Mouse (Mus musculus): Measurements from ENCODE around the gene Ccdc185. TPM values are rescaled to one million over a fixed set of nuclear protein-coding genes. Genes with fewer than 3 reads are reported as not detected.

The Ccdc185 gene
- polyA plus RNA-seq, 1 experiment from 2014 or later: not detected

DNA sequence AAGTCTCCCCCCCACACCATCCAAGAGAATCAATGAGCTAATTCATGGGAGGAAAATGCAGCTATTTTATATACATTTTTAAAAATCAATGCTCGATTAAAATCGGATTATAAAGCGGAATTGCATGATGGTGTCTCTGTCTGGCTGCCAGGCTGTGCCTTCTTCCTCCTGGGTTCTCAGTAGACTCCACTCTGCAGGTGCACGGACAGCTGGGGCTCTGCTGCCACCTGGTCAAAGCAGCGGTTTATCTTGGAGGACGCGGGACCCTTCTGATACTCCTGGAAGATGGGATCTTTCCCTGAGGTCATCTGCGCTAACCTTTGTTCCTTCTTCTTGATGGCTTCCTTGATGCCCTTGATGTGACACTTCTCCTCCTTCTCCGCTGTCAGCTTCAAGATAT lies 1.9 kb downstream of the Ccdc185 start:
- 85% methylated on average over 9 of the region's 9 CpGs for WGBS

DNA sequence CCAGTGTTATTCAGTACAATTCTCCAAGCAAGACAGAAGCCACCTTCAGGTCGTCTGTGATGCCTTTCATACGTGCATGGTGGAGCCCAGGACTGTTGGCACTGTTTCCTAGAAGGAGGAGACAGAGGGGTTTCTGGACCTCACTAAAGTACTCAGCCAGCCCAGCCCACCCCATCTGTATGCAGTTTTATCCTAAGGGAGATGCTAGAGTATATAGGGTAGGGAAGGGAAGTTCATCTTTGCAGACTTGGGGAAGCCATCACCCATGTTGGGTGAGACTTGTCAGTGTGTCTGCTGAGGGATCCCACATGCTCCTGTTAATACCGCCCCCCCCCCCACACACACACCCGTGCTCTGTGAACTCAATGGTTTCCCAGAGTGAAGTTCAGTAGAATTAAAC lies 13.1 kb downstream of the Ccdc185 start:
- 56% methylated on average over 4 of the region's 4 CpGs for WGBS
- Histone ChIP-seq H3K4me3 (ENCODE audit: control insufficient read depth in 1 of 2, insufficient read depth in 1 of 2, low read depth in 1 of 2, low read length in 2 of 2) (no peak overlapping the region), H3K27me3 (ENCODE audit: control insufficient read depth, insufficient read depth, low read length) (no peaks in the 10 kb centered on the region), H3K27ac (replicated peaks in 1 of 2; ENCODE audit: control insufficient read depth in 1 of 2, insufficient read depth in 1 of 2, low read depth in 2 of 2, low read length in 2 of 2) (no peak overlapping the region), H3K4me2 (ENCODE audit: low read length) (no peak overlapping the region), H3K4me1 (ENCODE audit: control insufficient read depth in 2 of 2, insufficient read depth in 2 of 2, low read length in 2 of 2) (no peaks in the 10 kb centered on the region), H3K36me3 (ENCODE audit: control insufficient read depth, insufficient read depth, low read length) (no peaks in the 10 kb centered on the region), H3K9me3 (ENCODE audit: control insufficient read depth, low read length) (no peaks in the 10 kb centered on the region), H3K9ac (ENCODE audit: low read length) (no peak overlapping the region)
- no peak for ATAC-seq (ENCODE audit: insufficient number of reproducible peaks, insufficient read depth, low FRiP score, low read depth)

More for the DNA sequence above, 1.9 kb downstream of the Ccdc185 start:
- Histone ChIP-seq H3K27ac (replicated peaks in 1 of 2; ENCODE audit: control insufficient read depth in 1 of 2, insufficient read depth in 1 of 2, low read depth in 2 of 2, low read length in 2 of 2) (no peak overlapping the region), H3K27me3 (ENCODE audit: control insufficient read depth, insufficient read depth, low read length) (peaks cover 9% of the 10 kb centered on the region; the same call in 1 of the 2 replicates), H3K4me1 (ENCODE audit: control insufficient read depth in 2 of 2, insufficient read depth in 2 of 2, low read length in 2 of 2) (no peaks in the 10 kb centered on the region), H3K9me3 (ENCODE audit: control insufficient read depth, low read length) (no peaks in the 10 kb centered on the region), H3K9ac (ENCODE audit: low read length) (no peak overlapping the region), H3K36me3 (ENCODE audit: control insufficient read depth, insufficient read depth, low read length) (no peaks in the 10 kb centered on the region), H3K4me2 (ENCODE audit: low read length) (no peak overlapping the region), H3K4me3 (ENCODE audit: control insufficient read depth in 1 of 2, insufficient read depth in 1 of 2, low read depth in 1 of 2, low read length in 2 of 2) (no peak overlapping the region)
- no peak for ATAC-seq (ENCODE audit: insufficient number of reproducible peaks, insufficient read depth, low FRiP score, low read depth)

DNA sequence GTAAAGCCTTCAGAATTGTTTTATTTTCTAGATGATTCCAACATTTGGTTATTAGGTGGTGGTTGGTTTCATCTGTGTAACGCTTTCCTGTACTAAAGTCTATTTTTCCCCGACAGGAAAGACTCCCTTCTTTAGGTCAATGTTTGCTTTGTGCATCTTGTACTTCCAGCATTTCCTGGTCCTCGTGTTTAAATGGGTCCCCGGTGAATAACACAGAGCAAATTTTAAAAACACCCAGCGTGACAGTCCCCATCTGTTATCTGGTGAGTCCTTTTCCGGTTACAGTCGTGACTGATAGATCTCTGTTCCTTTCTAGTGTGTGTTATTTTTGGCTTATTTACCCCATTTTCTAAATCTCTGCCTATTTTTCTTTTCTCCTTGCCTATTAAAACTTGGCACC lies 16.3 kb downstream of the Ccdc185 start:
- Histone ChIP-seq H3K9me3 (ENCODE audit: control insufficient read depth, low read length) (no peaks in the 10 kb centered on the region), H3K4me2 (ENCODE audit: low read length) (peak overlapping the region; percentile 11; the same call in 1 of the 2 replicates), H3K4me1 (ENCODE audit: control insufficient read depth in 2 of 2, insufficient read depth in 2 of 2, low read length in 2 of 2) (peaks cover 2 to 5% of the 10 kb centered on the region in 2 experiments; a peak in 1 of 4 replicates), H3K36me3 (ENCODE audit: control insufficient read depth, insufficient read depth, low read length) (no peaks in the 10 kb centered on the region), H3K27me3 (ENCODE audit: control insufficient read depth, insufficient read depth, low read length) (no peaks in the 10 kb centered on the region), H3K4me3 (ENCODE audit: control insufficient read depth in 1 of 2, insufficient read depth in 1 of 2, low read depth in 1 of 2, low read length in 2 of 2) (no peak overlapping the region), H3K9ac (ENCODE audit: low read length) (no peak overlapping the region), H3K27ac (replicated peaks in 1 of 2; ENCODE audit: control insufficient read depth in 1 of 2, insufficient read depth in 1 of 2, low read depth in 2 of 2, low read length in 2 of 2) (0 out of 4 replicates have a peak overlapping the region, but pooled peaks of 1 of the 2 experiments have one; percentile 10)
- 40% methylated on average over 7 of the region's 7 CpGs for WGBS
- no peak for ATAC-seq (ENCODE audit: insufficient number of reproducible peaks, insufficient read depth, low FRiP score, low read depth)

DNA sequence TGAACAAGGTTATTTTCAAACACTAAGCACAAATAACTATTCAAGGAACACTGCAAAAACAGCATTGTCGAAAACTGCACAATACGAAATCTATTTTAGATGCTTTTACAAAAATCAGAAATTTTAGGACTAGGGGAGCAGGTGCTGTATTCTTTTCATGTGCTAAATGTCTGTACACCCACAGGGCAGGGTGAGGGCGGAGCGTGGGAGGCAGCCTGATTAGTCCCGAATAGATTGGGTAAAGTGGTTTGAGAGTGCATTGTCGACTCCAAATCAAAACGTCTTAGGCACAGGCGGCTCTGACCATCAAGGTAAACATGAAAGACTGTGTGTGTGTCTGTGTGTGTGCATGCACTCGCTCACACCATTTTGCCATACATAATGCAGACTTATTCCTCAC lies 20.0 kb downstream of the Ccdc185 start:
- Histone ChIP-seq H3K4me3 (ENCODE audit: control insufficient read depth in 1 of 2, insufficient read depth in 1 of 2, low read depth in 1 of 2, low read length in 2 of 2) (no peak overlapping the region), H3K4me1 (ENCODE audit: control insufficient read depth in 2 of 2, insufficient read depth in 2 of 2, low read length in 2 of 2) (peaks cover 2 to 5% of the 10 kb centered on the region in 2 experiments; a peak in 1 of 4 replicates), H3K27ac (replicated peaks in 1 of 2; ENCODE audit: control insufficient read depth in 1 of 2, insufficient read depth in 1 of 2, low read depth in 2 of 2, low read length in 2 of 2) (no peak overlapping the region), H3K9ac (ENCODE audit: low read length) (no peak overlapping the region), H3K36me3 (ENCODE audit: control insufficient read depth, insufficient read depth, low read length) (no peaks in the 10 kb centered on the region), H3K9me3 (ENCODE audit: control insufficient read depth, low read length) (no peaks in the 10 kb centered on the region), H3K4me2 (ENCODE audit: low read length) (no peak overlapping the region), H3K27me3 (ENCODE audit: control insufficient read depth, insufficient read depth, low read length) (no peaks in the 10 kb centered on the region)
- ATAC-seq (ENCODE audit: insufficient number of reproducible peaks, insufficient read depth, low FRiP score, low read depth): no peak
- WGBS: 59% methylated on average over 9 of the region's 9 CpGs

DNA sequence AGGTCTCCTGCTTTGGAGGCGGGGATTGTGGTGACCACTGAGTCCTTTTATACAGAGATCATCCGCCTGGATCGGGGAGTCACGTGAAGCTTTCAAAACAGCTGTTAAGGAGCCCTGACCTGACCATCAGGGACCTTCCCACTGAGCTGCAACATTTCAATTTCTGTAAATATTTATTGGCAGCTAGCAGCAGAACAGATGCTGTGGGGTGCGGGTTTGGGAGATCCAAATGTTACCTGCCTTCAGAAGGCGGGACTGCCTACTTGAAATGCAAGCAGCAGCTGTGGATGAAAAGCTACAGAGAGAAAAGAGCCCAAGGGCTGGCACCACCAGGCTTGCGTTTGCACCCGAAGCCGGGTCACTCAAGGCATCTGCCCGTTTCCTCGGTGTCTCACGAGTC lies 21.4 kb downstream of the Ccdc185 start:
- H3K4me1 ChIP-seq (ENCODE audit: control insufficient read depth in 2 of 2, insufficient read depth in 2 of 2, low read length in 2 of 2): peaks cover 2 to 5% of the 10 kb centered on the region in 2 experiments; a peak in 1 of 4 replicates
- H3K27ac ChIP-seq (replicated peaks in 1 of 2; ENCODE audit: control insufficient read depth in 1 of 2, insufficient read depth in 1 of 2, low read depth in 2 of 2, low read length in 2 of 2): no peak overlapping the region
- no peaks in the 10 kb centered on the region for H3K9me3 ChIP-seq (ENCODE audit: control insufficient read depth, low read length)
- H3K36me3 ChIP-seq (ENCODE audit: control insufficient read depth, insufficient read depth, low read length): no peaks in the 10 kb centered on the region
- 70% methylated on average over 12 of the region's 12 CpGs for WGBS
- no peak overlapping the region for H3K9ac ChIP-seq (ENCODE audit: low read length)
- ATAC-seq (ENCODE audit: insufficient number of reproducible peaks, insufficient read depth, low FRiP score, low read depth): no peak
- no peak overlapping the region for H3K4me3 ChIP-seq (ENCODE audit: control insufficient read depth in 1 of 2, insufficient read depth in 1 of 2, low read depth in 1 of 2, low read length in 2 of 2)
- H3K4me2 ChIP-seq (ENCODE audit: low read length): no peak overlapping the region
- no peaks in the 10 kb centered on the region for H3K27me3 ChIP-seq (ENCODE audit: control insufficient read depth, insufficient read depth, low read length)

DNA sequence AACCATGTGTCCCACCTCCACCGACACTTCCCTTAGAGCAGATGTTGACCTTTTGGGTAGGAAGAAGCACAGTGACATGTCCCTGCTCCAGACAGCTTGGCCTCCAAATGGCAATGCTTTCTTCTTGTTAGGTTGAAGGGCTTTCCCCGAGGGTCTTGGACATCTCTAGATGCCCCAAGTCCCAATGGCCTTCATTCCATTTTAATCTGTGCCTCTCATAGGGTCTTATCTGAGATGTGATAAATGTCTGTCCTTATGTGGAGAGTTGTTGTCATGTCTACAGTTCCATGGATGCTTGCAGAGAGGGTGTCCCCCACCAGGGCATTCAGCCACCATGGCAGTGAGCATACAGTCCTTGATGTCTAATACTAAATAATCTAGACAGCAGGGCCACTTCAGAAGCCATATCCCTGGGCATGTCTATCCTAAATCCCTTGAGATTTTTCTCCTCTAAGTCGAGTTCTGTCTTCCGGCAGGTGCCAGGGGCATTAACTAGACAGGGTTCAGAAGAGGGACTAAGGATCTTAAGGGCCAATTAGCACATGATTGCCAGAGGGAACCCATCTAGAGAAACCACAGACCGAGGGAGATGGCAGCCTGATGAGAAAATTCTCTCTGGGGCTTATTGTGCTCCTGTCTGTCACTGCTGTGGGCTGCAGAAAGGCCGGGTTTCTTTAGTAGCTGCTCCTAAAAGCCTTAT lies 34.6 kb downstream of the Ccdc185 start:
- WGBS: 57% methylated on average over 6 of the region's 6 CpGs
- H3K4me1 ChIP-seq (ENCODE audit: control insufficient read depth in 2 of 2, insufficient read depth in 2 of 2, low read length in 2 of 2): peaks cover 0 to 2% of the 10 kb centered on the region in 2 experiments; a peak in 1 of 4 replicates

DNA sequence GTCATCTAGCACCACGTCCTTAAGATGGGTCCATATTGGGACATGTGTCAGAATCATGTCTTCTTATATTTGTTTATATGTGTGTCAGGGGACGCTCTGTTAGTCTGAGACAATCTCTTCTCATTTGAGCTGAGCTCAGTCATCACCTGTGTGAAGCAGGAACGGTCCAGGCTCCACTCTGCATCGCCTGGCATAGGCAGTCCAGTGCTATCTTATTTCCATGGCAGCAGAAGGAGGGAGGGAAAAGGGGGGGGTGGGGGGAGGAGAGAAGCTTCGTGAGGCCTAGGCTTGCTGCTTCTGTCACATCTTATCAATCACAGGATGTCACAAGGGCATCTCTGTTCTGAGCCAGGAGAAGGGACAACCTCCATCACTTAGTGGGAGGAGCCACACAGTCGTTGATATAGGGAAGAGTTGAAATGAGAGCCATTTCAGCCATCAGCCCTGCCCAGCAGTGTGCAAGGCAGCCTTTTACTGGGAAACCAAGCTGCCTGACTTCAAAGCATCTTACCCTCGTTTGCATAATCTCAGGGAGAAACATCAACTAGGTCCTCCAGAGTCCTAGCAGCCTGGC lies 37.5 kb downstream of the Ccdc185 start:
- Histone ChIP-seq H3K4me2 (ENCODE audit: low read length) (no peak overlapping the region), H3K27me3 (ENCODE audit: control insufficient read depth, insufficient read depth, low read length) (no peaks in the 10 kb centered on the region), H3K4me1 (ENCODE audit: control insufficient read depth in 2 of 2, insufficient read depth in 2 of 2, low read length in 2 of 2) (peaks cover 0 to 2% of the 10 kb centered on the region in 2 experiments; a peak in 1 of 4 replicates), H3K9me3 (ENCODE audit: control insufficient read depth, low read length) (peaks cover 10% of the 10 kb centered on the region; the same call in 1 of the 2 replicates), H3K9ac (ENCODE audit: low read length) (no peak overlapping the region), H3K4me3 (ENCODE audit: control insufficient read depth in 1 of 2, insufficient read depth in 1 of 2, low read depth in 1 of 2, low read length in 2 of 2) (no peak overlapping the region), H3K27ac (replicated peaks in 1 of 2; ENCODE audit: control insufficient read depth in 1 of 2, insufficient read depth in 1 of 2, low read depth in 2 of 2, low read length in 2 of 2) (no peak overlapping the region), H3K36me3 (ENCODE audit: control insufficient read depth, insufficient read depth, low read length) (no peaks in the 10 kb centered on the region)
- 11% methylated on average over 7 of the region's 7 CpGs for WGBS
- ATAC-seq (ENCODE audit: insufficient number of reproducible peaks, insufficient read depth, low FRiP score, low read depth): no peak

More for the DNA sequence above, 34.6 kb downstream of the Ccdc185 start:
- H3K4me3 ChIP-seq (ENCODE audit: control insufficient read depth in 1 of 2, insufficient read depth in 1 of 2, low read depth in 1 of 2, low read length in 2 of 2): no peak overlapping the region
- no peak overlapping the region for H3K4me2 ChIP-seq (ENCODE audit: low read length)
- H3K36me3 ChIP-seq (ENCODE audit: control insufficient read depth, insufficient read depth, low read length): no peaks in the 10 kb centered on the region
- no peaks in the 10 kb centered on the region for H3K9me3 ChIP-seq (ENCODE audit: control insufficient read depth, low read length)
- H3K9ac ChIP-seq (ENCODE audit: low read length): no peak overlapping the region
- H3K27me3 ChIP-seq (ENCODE audit: control insufficient read depth, insufficient read depth, low read length): no peaks in the 10 kb centered on the region
- H3K27ac ChIP-seq (replicated peaks in 1 of 2; ENCODE audit: control insufficient read depth in 1 of 2, insufficient read depth in 1 of 2, low read depth in 2 of 2, low read length in 2 of 2): no peak overlapping the region
- ATAC-seq (ENCODE audit: insufficient number of reproducible peaks, insufficient read depth, low FRiP score, low read depth): no peak

Data from heart, embryonic 14.5 days (tissue).